Mouse (Mus musculus): ENCODE measurements around the gene Gm49353.

Gm49353 gene

GRCm38 (mm10) chr10:29198642-29199041, at the start of gene Gm49353:
Gene Gm49353 (plus strand): TSS chr10:29198954.
- DNase-seq (ENCODE audit: low spot score) = no peak

- no peak for DNase-seq (ENCODE audit: low spot score)
These were observed 43.5 kb upstream of the Gm49353 start for GRCm38 (mm10) chr10:29155304-29155703.

- DNase-seq (ENCODE audit: low spot score) = no peak
These were observed 37.1 kb upstream of the Gm49353 start for GRCm38 (mm10) chr10:29161664-29162063.

DNA sequence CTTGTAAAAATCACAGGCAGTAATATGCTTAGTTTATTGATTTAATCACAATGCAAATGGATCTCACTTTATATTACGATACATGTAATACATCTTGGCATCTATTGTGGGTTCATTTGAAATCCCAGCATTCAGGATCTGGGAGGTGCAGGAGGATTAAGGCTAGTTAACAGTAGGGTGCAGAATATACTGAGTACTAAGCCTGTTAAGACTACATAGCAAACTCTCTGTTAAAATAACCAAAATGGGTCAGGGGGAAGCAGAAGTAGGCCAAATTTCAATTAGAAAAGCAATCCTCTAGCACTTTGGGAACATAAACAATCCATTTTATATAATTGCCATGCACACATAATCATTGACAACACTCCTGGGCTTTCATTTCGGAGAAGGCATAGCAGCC, 25.0 kb upstream of the Gm49353 start:
- no peak for DNase-seq (ENCODE audit: low spot score)

DNA sequence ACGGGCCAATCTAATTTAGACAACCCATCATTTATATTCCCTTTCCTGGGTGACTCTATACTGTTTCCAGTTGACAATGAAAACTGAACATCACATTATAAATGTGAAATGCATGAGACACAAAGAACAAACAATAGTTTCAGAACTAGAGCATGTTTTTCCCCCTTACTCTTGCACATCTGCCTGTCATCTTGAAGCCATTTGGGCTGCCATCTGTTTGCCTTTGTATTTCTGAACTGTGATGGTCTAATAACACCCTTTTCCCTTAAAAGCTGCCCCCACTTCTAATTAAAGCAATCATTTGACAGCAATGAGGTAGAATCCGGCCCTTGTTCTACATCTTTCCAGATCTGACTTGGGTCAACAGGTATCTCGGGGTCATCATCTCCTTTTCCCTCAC, 23.1 kb upstream of the Gm49353 start:
- peak; percentile 35 for DNase-seq (ENCODE audit: low spot score)

DNA sequence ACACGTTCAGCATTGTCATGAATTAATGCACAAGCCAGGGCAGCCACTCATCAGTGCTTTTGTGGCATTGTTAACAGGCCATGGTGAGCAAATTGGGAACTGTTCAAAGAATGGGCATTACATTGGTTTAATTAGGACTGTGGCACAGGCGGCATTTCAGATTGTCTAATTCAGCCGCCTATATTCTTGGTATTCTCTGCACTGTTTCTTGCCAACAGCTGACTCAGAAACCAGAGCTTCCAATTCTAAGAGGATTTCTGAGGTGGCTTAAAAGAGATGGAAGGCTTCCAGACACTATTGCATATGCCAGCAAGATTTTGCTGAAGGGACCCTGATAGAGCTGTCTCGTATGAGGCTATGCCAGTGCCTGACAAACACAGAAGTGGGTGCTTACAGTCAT, 21.9 kb upstream of the Gm49353 start:
- no peak for DNase-seq (ENCODE audit: low spot score)

GRCm38 (mm10) chr10:29178003-29178402, 20.8 kb upstream of the Gm49353 start:
- peak; percentile 42 for DNase-seq (ENCODE audit: low spot score)

- DNase-seq (ENCODE audit: low spot score) = no peak
These were observed 18.5 kb upstream of the Gm49353 start for GRCm38 (mm10) chr10:29180210-29180609.

- no peak for DNase-seq (ENCODE audit: low spot score)
These were observed 17.7 kb upstream of the Gm49353 start for GRCm38 (mm10) chr10:29181046-29181445.

DNA sequence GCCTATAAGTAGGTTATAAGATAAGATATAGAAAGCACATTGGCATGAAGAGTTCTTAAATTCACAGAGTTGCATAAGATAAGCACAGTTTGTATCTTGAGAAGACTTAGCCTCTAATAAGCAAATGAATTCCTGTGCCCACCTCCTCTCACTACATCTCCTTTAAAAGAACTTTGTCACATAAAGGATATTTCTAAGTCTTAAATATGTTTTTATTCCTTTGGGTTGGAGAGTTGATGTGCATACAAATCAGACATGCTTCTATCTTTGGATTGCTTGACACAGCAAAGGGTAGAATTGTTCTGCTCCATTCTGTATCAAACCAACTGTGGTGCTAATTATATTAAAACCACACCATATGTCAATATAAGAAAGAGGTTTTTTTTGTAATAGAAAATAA, 5.0 kb upstream of the Gm49353 start:
- no peak for DNase-seq (ENCODE audit: low spot score)

DNA sequence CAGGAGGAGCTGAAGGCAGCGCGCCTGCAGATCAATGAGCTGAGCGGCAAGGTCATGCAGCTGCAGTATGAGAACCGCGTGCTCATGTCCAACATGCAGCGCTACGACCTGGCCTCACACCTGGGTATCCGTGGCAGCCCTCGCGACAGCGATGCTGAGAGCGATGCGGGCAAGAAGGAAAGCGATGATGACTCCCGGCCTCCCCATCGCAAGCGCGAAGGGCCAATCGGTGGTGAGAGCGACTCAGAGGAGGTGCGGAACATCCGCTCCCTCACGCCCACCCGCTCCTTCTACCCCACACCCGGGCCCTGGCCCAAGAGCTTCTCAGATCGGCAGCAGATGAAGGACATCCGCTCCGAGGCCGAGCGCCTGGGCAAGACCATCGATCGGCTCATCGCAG, 1.9 kb upstream of the Gm49353 start:
- DNase-seq (ENCODE audit: low spot score) = no peak

GRCm38 (mm10) chr10:29199835-29200234, 1.1 kb downstream of the Gm49353 start:
- no peak for DNase-seq (ENCODE audit: low spot score)

- no peak for DNase-seq (ENCODE audit: low spot score)
These were observed 1.9 kb downstream of the Gm49353 start for GRCm38 (mm10) chr10:29200609-29201008.

DNA sequence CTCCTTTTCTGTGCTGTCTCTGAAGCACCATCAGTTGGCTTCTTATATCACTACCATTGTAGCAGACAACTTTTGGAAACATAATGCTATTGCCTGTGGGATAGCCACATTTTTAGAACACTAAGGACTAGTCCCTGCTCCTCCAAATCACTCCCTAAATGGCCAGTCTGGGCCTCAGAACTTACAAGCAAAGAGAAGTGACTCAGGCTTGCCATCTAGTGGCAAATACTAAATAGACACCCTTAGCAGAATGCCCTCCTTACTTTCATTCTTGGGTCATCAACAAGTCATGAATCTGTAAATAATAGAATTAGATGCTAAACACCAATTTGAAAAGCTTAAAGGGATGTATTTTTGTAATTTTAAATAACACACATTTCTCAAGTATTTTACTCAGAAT, 8.0 kb downstream of the Gm49353 start:
- DNase-seq (ENCODE audit: low spot score) = peak; percentile 50

DNA sequence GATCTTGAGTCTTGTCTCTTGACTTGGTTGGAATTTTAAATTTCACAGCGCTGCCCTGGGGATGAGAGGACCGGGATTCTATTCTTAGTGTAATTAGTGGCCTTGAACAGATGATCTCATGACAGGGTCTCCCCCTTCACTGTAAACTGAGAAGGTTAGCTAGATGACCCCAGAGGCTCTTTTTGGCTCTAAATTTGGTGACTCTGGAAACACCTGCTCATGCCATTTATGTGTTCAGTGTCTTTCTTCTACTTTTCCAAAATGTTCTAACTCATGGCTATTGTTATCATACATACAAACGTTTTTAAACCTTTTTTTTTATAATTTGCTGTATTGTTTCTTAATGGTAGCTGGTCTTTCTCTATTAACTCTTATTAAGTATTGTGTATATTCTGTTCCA, 10.0 kb downstream of the Gm49353 start:
- DNase-seq (ENCODE audit: low spot score) = no peak

GRCm38 (mm10) chr10:29211453-29211852, 12.7 kb downstream of the Gm49353 start, which contains the start of gene 9330159F19Rik:
Gene 9330159F19Rik (plus strand): TSS chr10:29211606.
- peak; percentile 47 for DNase-seq (ENCODE audit: low spot score)

- DNase-seq (ENCODE audit: low spot score) = peak; percentile 58
These were observed 14.9 kb downstream of the Gm49353 start for GRCm38 (mm10) chr10:29213534-29214100.

DNA sequence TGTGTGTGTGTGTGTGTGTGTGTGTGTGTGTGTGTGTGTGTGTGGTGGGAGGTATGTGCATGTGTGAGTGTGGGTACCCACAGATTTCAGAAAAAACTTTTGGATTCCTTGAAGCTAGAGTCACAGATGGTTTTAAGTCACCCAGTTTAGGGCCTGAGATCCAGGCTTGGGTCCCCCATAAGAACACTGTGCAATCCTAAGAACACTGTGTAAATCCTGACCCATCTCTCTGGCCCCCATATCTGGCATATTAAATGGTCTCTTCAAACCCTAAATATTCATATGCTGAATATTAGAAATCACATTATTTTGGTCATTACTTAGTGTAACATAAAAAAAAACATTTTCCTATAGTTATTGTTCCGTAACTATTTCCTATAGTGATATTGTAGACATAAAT, 18.2 kb downstream of the Gm49353 start:
- DNase-seq (ENCODE audit: low spot score) = no peak

DNA sequence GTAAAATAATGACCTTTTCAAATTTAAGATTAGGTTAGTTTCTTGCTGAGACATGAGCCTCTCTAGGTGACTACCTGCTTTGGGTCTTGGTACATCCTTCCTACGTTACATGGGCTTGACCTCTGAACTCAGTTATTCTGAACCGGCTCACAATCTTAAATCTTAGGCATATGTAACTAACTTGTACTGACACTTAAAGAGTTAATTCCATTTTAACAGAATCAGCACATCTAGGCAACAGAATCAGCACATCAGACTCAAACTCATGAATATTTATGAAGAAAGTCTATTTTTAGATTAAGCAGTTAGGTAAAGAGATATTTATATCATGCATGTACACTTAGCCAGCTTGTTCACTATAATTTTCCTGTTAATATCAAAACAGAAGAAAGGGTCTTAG, 18.7 kb downstream of the Gm49353 start:
- no peak for DNase-seq (ENCODE audit: low spot score)

DNA sequence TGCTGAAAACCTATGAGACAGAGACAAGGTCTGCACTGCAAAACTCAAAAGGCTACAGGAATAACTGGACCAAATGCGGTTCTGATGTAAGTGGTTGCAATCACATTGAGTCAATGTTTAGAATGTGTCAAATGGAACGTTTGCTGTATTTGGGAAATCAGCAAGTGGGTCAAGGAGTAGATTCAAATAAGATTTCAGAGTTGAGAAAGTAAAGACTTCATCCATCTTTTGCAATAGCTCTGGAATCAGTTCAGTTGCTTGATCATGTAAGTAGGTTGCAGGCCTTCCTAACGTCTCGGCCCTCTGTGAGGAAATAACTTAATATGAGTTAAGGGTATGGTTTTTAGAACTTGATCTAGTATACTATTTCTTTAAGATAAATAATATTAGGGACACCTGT, 26.6 kb downstream of the Gm49353 start:
- no peak for DNase-seq (ENCODE audit: low spot score)

GRCm38 (mm10) chr10:29231208-29231607, 32.5 kb downstream of the Gm49353 start:
- no peak for DNase-seq (ENCODE audit: low spot score)

All from layer of hippocampus, adult 11-12 months (tissue).